Mouse (Mus musculus): ENCODE measurements at regions not wholly inside any gene's neighbourhood (a gene's known extent, or its start where the extent isn't known, plus 50 kb on each side); places are given as distances from the start of the nearest gene placed in this dataset. TPM values are rescaled to one million over a fixed set of nuclear protein-coding genes. Genes with fewer than 3 reads are reported as not detected.

Small RNAs in the stretch of these regions (microRNA-seq; reads per million reads assigned to microRNA genes)
- not detected for gene Gm25306

Measured in neural tube, embryonic 12.5 days (tissue).